Mouse (Mus musculus): Measurements from ENCODE around the gene Rpsa.

GRCm38 (mm10) chr9:120101165-120101564 lies 26.3 kb upstream of the Rpsa start:
- TF ChIP-seq GATA1 (IDR thresholded peaks at IDR 0.05; ENCODE audit: borderline replicate concordance, low read length) = no peak
- no peak for TF ChIP-seq FLI1 (IDR thresholded peaks at IDR 0.05; ENCODE audit: low read length)

Data from megakaryocyte, embryonic 14.5 days (primary cell).